Mouse (Mus musculus) c-Kit-positive CD71-positive TER-119-negative erythroid progenitor cells, embryonic 14.5 days (primary cell): ENCODE results near the gene Gm10717.
"Not testable (repeated sequence)": the region's sequence is repeated elsewhere in the genome, so short reads cannot be mapped to it uniquely, and the experiment has no call there.

ENCODE experiments used
- DNase-seq: peaks from one replicate; pipeline ENCODE4 v3.0.0-alpha.2; 2013; ENCODE audit warnings: low read depth

Gm10717 gene

GRCm38 (mm10) chr9:3024912-3025467 lies at the start of gene Gm10717:
Gene Gm10717 (plus strand): TSS chr9:3025417.
- DNase-seq = not testable (repeated sequence)

GRCm38 (mm10) chr9:3000445-3000972 lies 24.7 kb upstream of the Gm10717 start, which contains the start of gene Gm10722:
Gene Gm10722 (plus strand): TSS chr9:3000922.
- not testable (repeated sequence) for DNase-seq

- DNase-seq = not testable (repeated sequence)
Measured at GRCm38 (mm10) chr9:3001006-3001405, 24.2 kb upstream of the Gm10717 start.

GRCm38 (mm10) chr9:3001948-3002659 lies 23.1 kb upstream of the Gm10717 start:
- not testable (repeated sequence) for DNase-seq

- DNase-seq = not testable (repeated sequence)
Measured at GRCm38 (mm10) chr9:3002794-3003396, 22.3 kb upstream of the Gm10717 start, which contains the start of gene Gm11168. Gene Gm11168 (plus strand): TSS chr9:3003346.

GRCm38 (mm10) chr9:3006179-3006578 lies 19.0 kb upstream of the Gm10717 start:
- DNase-seq = not testable (repeated sequence)

GRCm38 (mm10) chr9:3006636-3007035 lies 18.6 kb upstream of the Gm10717 start:
- DNase-seq = not testable (repeated sequence)

- DNase-seq = not testable (repeated sequence)
Measured at GRCm38 (mm10) chr9:3007272-3007671, 17.9 kb upstream of the Gm10717 start.

- not testable (repeated sequence) for DNase-seq
Measured at GRCm38 (mm10) chr9:3009331-3009730, 15.9 kb upstream of the Gm10717 start.

GRCm38 (mm10) chr9:3012054-3012621 lies 13.1 kb upstream of the Gm10717 start:
- not testable (repeated sequence) for DNase-seq

GRCm38 (mm10) chr9:3012733-3013279 lies 12.4 kb upstream of the Gm10717 start, which contains the start of gene Gm10721:
Gene Gm10721 (plus strand): TSS chr9:3013140.
- DNase-seq = not testable (repeated sequence)

- not testable (repeated sequence) for DNase-seq
Measured at GRCm38 (mm10) chr9:3015354-3015753, 9.9 kb upstream of the Gm10717 start, which contains the start of gene Gm10720. Gene Gm10720 (plus strand): TSS chr9:3015654.

GRCm38 (mm10) chr9:3015896-3016295 lies 9.3 kb upstream of the Gm10717 start:
- DNase-seq = not testable (repeated sequence)

GRCm38 (mm10) chr9:3017108-3017507 lies 8.1 kb upstream of the Gm10717 start, which contains the start of gene Gm10719:
Gene Gm10719 (plus strand): TSS chr9:3017408.
- not testable (repeated sequence) for DNase-seq

GRCm38 (mm10) chr9:3018944-3019343 lies 6.3 kb upstream of the Gm10717 start:
- DNase-seq = not testable (repeated sequence)

GRCm38 (mm10) chr9:3019835-3020727 lies 5.1 kb upstream of the Gm10717 start:
- DNase-seq = not testable (repeated sequence)

- DNase-seq = not testable (repeated sequence)
Measured at GRCm38 (mm10) chr9:3022316-3023008, 2.8 kb upstream of the Gm10717 start.

- not testable (repeated sequence) for DNase-seq
Measured at GRCm38 (mm10) chr9:3023312-3023984, 1.8 kb upstream of the Gm10717 start, which contains the start of gene Gm10718. Gene Gm10718 (plus strand): TSS chr9:3023547.

GRCm38 (mm10) chr9:3023985-3024648 lies 1.1 kb upstream of the Gm10717 start:
- DNase-seq = not testable (repeated sequence)
